Mouse (Mus musculus): ENCODE data around the gene Xlr5b. TPM values are rescaled to one million over a fixed set of nuclear protein-coding genes. Genes with fewer than 3 reads are reported as not detected.
"Not testable (repeated sequence)": the region's sequence is repeated elsewhere in the genome, so short reads cannot be mapped to it uniquely, and the experiment has no call there.

Xlr5b gene
- not detected for total RNA-seq (2021)
- long read RNA-seq, experiment 1 = 0 reads
- long read RNA-seq, experiment 2 = 0 reads

DNA sequence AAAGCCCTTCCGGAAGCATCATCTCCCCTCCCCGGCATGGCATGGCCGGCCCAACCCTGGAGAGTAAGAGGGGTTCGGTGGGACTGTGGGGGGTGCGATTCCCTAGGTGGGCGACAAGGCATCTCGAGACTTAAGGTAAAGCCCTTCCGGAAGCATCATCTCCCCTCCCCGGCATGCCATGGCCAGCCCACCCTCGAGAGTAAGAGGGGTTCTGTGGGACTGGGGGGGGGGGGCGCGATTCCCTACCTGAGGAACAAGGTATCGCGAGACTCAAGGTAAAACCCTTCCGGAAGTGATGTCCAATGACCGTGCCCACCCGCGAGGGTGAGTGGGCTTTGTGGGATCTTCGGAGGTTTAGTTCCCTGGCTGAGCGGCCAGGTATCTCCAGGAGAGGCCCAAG is at the start of gene Xlr5b:
Gene Xlr5b, plus strand, starts transcription at position 301 of the 400 bp plus-strand sequence.
- not testable (repeated sequence) for DNase-seq

DNA sequence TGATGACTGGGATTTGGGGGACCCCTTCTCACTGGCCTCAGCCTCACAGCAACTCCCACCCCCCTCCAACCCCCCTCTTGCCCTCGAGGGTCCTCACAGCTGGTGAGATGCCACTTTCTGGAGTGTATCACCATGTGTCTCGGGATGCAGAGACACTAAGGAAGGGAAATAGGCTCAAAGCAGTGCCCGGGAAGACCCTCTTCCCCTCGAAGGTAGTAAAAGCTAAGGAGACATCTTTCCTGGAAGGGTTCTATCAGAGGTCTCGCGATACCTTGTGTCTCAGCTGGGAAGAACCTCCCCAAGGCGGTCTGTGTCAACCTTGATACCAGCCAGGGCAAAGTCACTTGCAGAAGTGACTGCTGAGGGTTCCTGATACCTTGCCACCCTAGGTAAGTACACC is 31.8 kb upstream of the Xlr5b start, which contains the start of gene Gm14685:
Gene Gm14685, plus strand, starts transcription at position 301 of the 400 bp plus-strand sequence.
- DNase-seq = not testable (repeated sequence)

DNA sequence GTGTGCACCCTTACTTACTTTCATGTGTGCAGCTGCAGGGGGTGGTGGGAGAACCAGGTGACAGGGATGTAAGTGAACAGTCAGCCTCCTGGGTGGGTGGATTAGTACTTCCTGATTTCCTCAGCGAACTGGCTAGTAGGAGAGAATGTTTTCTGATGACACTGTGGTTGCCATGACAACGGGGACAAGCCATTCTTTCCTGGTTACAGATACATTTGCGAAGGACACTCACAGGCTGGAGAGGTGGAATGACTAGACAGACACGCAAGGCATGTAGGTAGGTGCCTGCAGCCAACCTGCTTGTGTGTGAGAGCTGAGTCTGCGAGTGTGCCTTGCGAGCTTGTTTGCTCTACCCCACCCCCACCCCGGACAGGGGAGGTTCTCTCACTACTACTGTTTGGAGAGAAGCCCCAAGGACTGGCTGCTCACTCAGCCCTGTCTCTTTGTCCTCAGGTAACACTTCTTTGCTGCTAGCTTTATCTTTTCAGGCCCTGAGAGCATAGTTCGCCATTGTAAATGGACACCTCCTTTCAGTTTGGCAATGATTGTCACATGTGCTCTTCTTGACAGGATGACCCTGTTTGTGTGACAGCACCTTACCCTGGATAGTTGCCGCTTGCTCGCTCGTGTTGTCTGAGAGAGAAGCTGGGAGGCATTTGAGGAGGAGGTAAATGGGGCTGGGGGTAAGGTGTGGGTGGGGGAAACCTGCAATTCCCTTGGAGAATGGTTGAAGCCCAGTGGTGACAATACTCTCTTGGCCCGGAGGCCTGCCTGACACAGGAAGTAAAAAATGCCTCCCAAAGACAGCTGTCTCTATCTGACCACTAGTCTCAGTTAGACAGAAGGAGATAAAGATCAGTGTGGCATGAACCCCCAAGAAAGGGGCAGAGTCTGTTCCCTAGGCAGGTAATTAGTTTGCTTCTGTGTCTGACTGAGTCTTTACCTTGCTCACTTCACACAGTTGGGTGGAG is 25.5 kb upstream of the Xlr5b start:
- not testable (repeated sequence) for DNase-seq

DNA sequence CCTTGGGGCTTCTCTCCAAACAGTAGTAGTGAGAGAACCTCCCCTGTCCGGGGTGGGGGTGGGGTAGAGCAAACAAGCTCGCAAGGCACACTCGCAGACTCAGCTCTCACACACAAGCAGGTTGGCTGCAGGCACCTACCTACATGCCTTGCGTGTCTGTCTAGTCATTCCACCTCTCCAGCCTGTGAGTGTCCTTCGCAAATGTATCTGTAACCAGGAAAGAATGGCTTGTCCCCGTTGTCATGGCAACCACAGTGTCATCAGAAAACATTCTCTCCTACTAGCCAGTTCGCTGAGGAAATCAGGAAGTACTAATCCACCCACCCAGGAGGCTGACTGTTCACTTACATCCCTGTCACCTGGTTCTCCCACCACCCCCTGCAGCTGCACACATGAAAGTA is 5.4 kb upstream of the Xlr5b start:
- not testable (repeated sequence) for DNase-seq

DNA sequence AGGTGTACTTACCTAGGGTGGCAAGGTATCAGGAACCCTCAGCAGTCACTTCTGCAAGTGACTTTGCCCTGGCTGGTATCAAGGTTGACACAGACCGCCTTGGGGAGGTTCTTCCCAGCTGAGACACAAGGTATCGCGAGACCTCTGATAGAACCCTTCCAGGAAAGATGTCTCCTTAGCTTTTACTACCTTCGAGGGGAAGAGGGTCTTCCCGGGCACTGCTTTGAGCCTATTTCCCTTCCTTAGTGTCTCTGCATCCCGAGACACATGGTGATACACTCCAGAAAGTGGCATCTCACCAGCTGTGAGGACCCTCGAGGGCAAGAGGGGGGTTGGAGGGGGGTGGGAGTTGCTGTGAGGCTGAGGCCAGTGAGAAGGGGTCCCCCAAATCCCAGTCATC is 754 bp downstream of the Xlr5b start, which contains the start of gene DXBay18:
Gene DXBay18, minus strand, starts transcription at position 101 of the 400 bp plus-strand sequence.
- DNase-seq = not testable (repeated sequence)

DNA sequence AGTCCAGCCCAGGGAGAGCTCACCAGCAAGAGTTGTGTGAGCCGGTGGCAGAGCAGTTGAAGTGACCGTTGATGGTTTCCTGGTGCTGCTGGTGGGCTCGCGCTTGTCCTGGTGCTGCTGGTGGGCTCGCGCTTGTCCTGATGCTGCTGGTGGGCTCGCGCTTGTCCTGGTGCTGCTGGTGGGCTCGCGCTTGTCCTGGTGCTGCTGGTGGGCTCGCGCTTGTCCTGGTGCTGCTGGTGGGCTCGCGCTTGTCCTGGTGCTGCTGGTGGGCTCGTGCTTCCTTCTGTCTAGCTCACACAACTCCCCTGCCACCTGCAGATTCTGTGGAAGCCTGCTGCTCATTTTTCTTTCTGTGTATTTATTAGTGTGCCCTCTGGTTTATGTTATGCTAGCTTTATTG is 28.3 kb downstream of the Xlr5b start, which contains the start of gene Spin2d:
Gene Spin2d, minus strand, starts transcription at position 101 of the 400 bp plus-strand sequence.
- not testable (repeated sequence) for DNase-seq

DNA sequence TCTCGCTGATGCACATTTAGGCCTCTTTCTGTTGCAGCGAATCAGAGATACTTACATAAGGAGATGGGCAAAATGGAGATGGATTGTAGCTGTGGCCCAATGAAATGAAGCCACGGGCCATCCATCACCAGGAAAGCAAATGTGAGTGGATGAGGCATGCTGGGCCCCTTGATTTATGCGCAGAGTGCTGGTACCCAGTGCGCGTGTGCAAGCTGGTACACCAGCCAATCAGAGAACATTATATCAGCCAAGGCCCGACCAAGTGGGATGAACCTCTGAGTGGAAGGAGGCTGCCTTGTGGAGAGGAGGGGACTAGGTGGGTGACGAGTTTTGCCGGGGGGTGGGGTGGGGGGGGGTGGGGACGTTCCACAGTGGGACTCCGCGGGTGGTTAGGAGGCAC is 43.3 kb downstream of the Xlr5b start, which contains the start of gene Xlr3b:
Gene Xlr3b, plus strand, starts transcription at position 274 of the 400 bp plus-strand sequence.
- peak; percentile 23 for DNase-seq

Other genes with a start within 250 kb of the Xlr5b start
- gene Cetn2, start 230.4 kb upstream of the Xlr5b start, total RNA-seq (2021) = 10 to 100 TPM; 39.1 to 39.5 TPM
- 10 to 100 TPM; 20.5 to 23.2 TPM for gene Nsdhl, start 230.2 kb upstream of the Xlr5b start, total RNA-seq (2021)
- 1 to 10 TPM; 4.1 to 4.4 TPM for gene Zfp185, start 161.5 kb upstream of the Xlr5b start, total RNA-seq (2021)
- gene Pnma5, start 111.7 kb upstream of the Xlr5b start, total RNA-seq (2021) = under 1 TPM; 0.12 to 0.18 TPM
- gene Pnma3, start 84.0 kb upstream of the Xlr5b start, total RNA-seq (2021) = under 1 TPM; 0.27 to 0.76 TPM
- gene Xlr4a, start 66.3 kb upstream of the Xlr5b start, total RNA-seq (2021) = 1 to 10 TPM in 1 of 2 experiments, under 1 TPM in 1; 0.85 to 1.1 TPM
- 1 to 10 TPM; 1.2 to 2.8 TPM for gene Xlr3a, start 51.7 kb upstream of the Xlr5b start, total RNA-seq (2021)
- gene Gm14685, start 31.7 kb upstream of the Xlr5b start, total RNA-seq (2021) = under 1 TPM; 0.51 to 0.76 TPM
- gene DXBay18, start 654 bp downstream of the Xlr5b start, total RNA-seq (2021) = not detected
- gene Spin2d, start 28.2 kb downstream of the Xlr5b start, total RNA-seq (2021) = not detected
- gene Xlr3b, start 43.4 kb downstream of the Xlr5b start, total RNA-seq (2021) = 1 to 10 TPM; 4.6 to 7.8 TPM
- gene Xlr4b, start 65.5 kb downstream of the Xlr5b start, total RNA-seq (2021) = under 1 TPM in 1 of 2 experiments, not detected in 1; 0.60 TPM
- 1 to 10 TPM; 7.3 to 7.8 TPM for gene F8a, start 79.5 kb downstream of the Xlr5b start, total RNA-seq (2021)
- under 1 TPM; 0.66 to 0.76 TPM for gene Xlr4c, start 94.3 kb downstream of the Xlr5b start, total RNA-seq (2021)
- gene Xlr3c, start 116.6 kb downstream of the Xlr5b start, total RNA-seq (2021) = not detected
- gene Xlr5a, start 144.2 kb downstream of the Xlr5b start, total RNA-seq (2021) = under 1 TPM; 0.24 to 0.33 TPM
- under 1 TPM; 0.45 to 0.69 TPM for gene Xlr5c, start 144.2 kb downstream of the Xlr5b start, total RNA-seq (2021)
- not detected for gene Gm45015, start 188.0 kb downstream of the Xlr5b start, total RNA-seq (2021)
- 10 to 100 TPM; 15.3 to 18.7 TPM for gene Zfp275, start 193.8 kb downstream of the Xlr5b start, total RNA-seq (2021)
- gene Gm18336, start 249.9 kb downstream of the Xlr5b start, total RNA-seq (2021) = not detected

Data from adrenal gland, postnatal 10 days (tissue).